Mouse (Mus musculus): ENCODE results near the gene Hyls1. TPM values are rescaled to one million over a fixed set of nuclear protein-coding genes. Genes with fewer than 3 reads are reported as not detected.
"Not testable (repeated sequence)": the region's sequence is repeated elsewhere in the genome, so short reads cannot be mapped to it uniquely, and the experiment has no call there.

Gene Hyls1
- 30.2 and 32.3 TPM in 2 replicates for polyA plus RNA-seq (2014; fragmentation: Nextera tagmentation; extraction: Ambion mirVana)

DNA sequence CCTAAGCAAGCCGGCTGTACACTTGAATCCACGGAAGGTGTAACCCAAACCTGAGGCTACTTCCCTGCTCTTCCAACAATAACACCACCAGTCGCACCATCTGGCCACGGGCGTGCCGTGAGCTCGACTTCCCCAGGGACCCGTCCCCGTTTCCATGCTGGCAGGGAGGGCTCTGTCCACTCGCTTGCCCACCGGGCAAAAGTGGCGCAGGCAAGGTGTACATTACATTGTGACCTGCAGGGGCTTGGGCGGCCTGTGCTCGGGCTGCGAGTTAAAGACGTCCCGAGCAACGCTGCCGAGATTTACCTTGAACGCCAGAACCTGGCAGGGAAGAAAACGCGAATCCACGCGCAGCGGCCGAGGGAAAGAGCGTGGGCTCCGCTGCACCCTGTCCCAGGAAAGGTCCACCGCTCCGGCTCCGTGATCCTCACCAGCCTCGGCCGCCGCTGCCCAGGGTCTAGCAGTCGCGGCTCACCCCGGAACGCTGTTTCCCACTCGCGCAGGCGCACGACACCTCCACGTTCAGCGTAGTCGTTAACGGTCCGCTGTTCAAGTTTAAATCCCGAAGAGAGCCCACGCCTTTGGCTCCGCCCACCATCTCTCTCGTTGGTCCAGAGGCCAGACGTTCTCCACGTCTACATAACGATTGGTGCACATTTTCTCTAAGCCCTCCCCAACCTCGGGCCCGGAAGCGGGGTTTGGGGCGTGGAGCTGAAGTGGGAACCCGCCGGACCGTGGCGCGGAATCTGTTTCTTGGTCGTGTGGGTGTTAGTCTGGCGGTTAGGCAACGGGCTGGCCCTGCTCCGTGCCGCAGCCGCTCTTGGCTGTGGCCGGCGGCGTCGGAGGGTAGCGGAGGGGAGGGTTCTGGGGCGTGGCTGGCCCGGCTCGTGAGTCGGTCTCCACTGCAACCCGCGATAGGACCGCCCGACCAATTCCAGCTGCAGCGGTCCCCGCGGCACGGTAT is at the start of gene Hyls1, which contains the start of gene Pate2:
Hyls1 (minus strand) TSS at position 828 of the 964 bp plus-strand sequence.
Pate2 (plus strand) TSS at position 714 of the 964 bp plus-strand sequence.
- peak within 1 kb of the TSS; percentile 77 for H3K27ac ChIP-seq (replicated peaks; ENCODE audit: low read depth, low read length)
- peak within 1 kb of the TSS; percentile 75 for H3K4me3 ChIP-seq (ENCODE audit: low read depth, low read length)
- 0 out of 2 replicates have a peak, but pooled peaks cover 5% of the 10 kb centered on the region for H3K27me3 ChIP-seq (ENCODE audit: control insufficient read depth, insufficient read depth, low read length)
- DNase-seq (ENCODE audit: low spot score) (peak; percentile 99), ATAC-seq (replicated peaks; ENCODE audit: insufficient number of reproducible peaks, low FRiP score, low TSS enrichment, low read depth) (peak; percentile 94)
- peak within 1 kb of the TSS; percentile 77 for H3K4me2 ChIP-seq (ENCODE audit: low read depth, low read length)
- no peaks in the 10 kb centered on the region for H3K4me1 ChIP-seq (ENCODE audit: control insufficient read depth, insufficient read depth, low read length)
- peak within 1 kb of the TSS; percentile 85 for H3K9ac ChIP-seq (replicated peaks; ENCODE audit: low read length)
- WGBS, result under 1% methylated on average over 86 of the region's 86 CpGs
- no peaks in the 10 kb centered on the region for H3K9me3 ChIP-seq (replicated peaks; ENCODE audit: control insufficient read depth, low read length)
- H3K36me3 ChIP-seq (replicated peaks; ENCODE audit: control insufficient read depth, insufficient read depth, low read depth, low read length), result no peaks in the 10 kb centered on the region; the same call in none of the 2 replicates

DNA sequence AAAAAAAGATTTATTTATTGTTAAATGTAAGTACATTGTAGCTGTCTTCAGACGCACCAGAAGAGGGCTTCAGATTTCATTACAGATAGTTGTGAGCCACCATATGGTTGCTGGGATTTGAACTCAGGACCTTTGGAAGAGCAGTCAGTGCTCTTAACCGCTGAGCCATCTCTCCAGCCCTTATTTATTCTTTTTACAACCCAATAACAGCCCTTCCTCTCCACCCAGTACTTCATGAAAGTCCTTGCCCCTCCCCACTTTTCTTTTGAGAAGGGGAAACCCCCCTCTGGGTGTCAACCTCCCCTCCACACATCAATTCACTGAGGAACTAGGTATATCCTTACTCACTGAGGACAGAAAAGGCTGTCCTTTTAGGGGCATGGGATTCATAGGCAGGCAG is 46.6 kb upstream of the Hyls1 start:
- ATAC-seq (replicated peaks; ENCODE audit: insufficient number of reproducible peaks, low FRiP score, low TSS enrichment, low read depth); H3K9ac ChIP-seq (replicated peaks; ENCODE audit: low read length); DNase-seq (ENCODE audit: low spot score); H3K27me3 ChIP-seq (ENCODE audit: control insufficient read depth, insufficient read depth, low read length); H3K4me3 ChIP-seq (ENCODE audit: low read depth, low read length); H3K4me2 ChIP-seq (ENCODE audit: low read depth, low read length); H3K4me1 ChIP-seq (ENCODE audit: control insufficient read depth, insufficient read depth, low read length); H3K9me3 ChIP-seq (replicated peaks; ENCODE audit: control insufficient read depth, low read length); H3K27ac ChIP-seq (replicated peaks; ENCODE audit: low read depth, low read length); H3K36me3 ChIP-seq (replicated peaks; ENCODE audit: control insufficient read depth, insufficient read depth, low read depth, low read length): not testable (repeated sequence)
- WGBS, result 72% methylated on average over 2 of the region's 2 CpGs

DNA sequence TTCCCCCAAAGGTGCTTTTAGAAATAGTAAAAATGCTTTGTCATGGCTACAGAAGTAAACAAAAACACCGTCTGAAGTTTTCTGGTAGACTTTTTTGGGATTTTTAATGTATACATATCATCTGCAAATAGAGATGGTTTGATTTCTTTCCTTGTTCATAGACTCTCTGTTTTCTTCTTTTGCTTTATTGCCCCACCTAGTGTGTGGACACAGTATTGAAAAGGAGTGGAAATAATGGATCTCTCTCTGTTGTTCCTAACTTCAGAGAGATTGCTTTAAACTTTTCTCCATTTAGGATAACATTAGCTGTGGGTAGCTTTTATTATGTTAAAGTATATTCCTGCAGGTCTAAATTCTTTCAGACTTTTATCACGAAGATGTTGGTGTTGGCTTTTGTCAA is 43.8 kb upstream of the Hyls1 start:
- H3K9ac ChIP-seq (replicated peaks; ENCODE audit: low read length), result no peak overlapping the region
- DNase-seq (ENCODE audit: low spot score) (no peak), ATAC-seq (replicated peaks; ENCODE audit: insufficient number of reproducible peaks, low FRiP score, low TSS enrichment, low read depth) (no peak)
- H3K36me3 ChIP-seq (replicated peaks; ENCODE audit: control insufficient read depth, insufficient read depth, low read depth, low read length), result no peaks in the 10 kb centered on the region
- no peak overlapping the region for H3K4me3 ChIP-seq (ENCODE audit: low read depth, low read length)
- no peaks in the 10 kb centered on the region for H3K9me3 ChIP-seq (replicated peaks; ENCODE audit: control insufficient read depth, low read length)
- no peaks in the 10 kb centered on the region for H3K4me1 ChIP-seq (ENCODE audit: control insufficient read depth, insufficient read depth, low read length)
- 29% methylated on average over 2 of the region's 2 CpGs for WGBS
- H3K27ac ChIP-seq (replicated peaks; ENCODE audit: low read depth, low read length), result no peak overlapping the region
- no peak overlapping the region for H3K4me2 ChIP-seq (ENCODE audit: low read depth, low read length)
- H3K27me3 ChIP-seq (ENCODE audit: control insufficient read depth, insufficient read depth, low read length), result no peaks in the 10 kb centered on the region

DNA sequence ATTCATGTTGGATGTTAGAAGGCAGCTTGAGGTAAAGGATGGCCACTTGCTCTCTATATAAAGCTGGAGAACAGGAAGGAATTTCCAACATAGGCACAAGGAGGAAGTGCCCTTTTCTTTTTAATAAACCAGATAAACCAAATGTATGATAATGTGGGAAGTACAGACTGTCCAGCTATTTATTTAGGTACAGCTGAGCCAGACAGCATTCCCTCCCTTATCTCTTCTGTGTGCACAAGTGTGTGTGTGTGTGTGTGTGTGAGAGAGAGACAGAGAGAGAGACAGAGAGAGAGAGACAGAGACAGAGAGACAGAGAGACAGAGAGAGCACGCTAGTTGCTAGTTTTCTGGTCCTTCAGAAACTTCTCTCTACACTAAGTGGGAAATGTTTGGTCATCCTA is 41.6 kb upstream of the Hyls1 start, which contains the start of gene Pate4:
Pate4 (minus strand) TSS at position 101 of the 400 bp plus-strand sequence.
- Histone ChIP-seq H3K27ac (replicated peaks; ENCODE audit: low read depth, low read length) (no peak within 1 kb of the TSS), H3K4me2 (ENCODE audit: low read depth, low read length) (no peak within 1 kb of the TSS), H3K36me3 (replicated peaks; ENCODE audit: control insufficient read depth, insufficient read depth, low read depth, low read length) (no peaks in the 10 kb centered on the region), H3K27me3 (ENCODE audit: control insufficient read depth, insufficient read depth, low read length) (no peaks in the 10 kb centered on the region), H3K9ac (replicated peaks; ENCODE audit: low read length) (no peak within 1 kb of the TSS), H3K9me3 (replicated peaks; ENCODE audit: control insufficient read depth, low read length) (no peaks in the 10 kb centered on the region), H3K4me1 (ENCODE audit: control insufficient read depth, insufficient read depth, low read length) (no peaks in the 10 kb centered on the region), H3K4me3 (ENCODE audit: low read depth, low read length) (no peak within 1 kb of the TSS)
- WGBS, result 71% methylated on average over 1 of the region's 1 CpGs
- DNase-seq (ENCODE audit: low spot score) (no peak), ATAC-seq (replicated peaks; ENCODE audit: insufficient number of reproducible peaks, low FRiP score, low TSS enrichment, low read depth) (no peak)

DNA sequence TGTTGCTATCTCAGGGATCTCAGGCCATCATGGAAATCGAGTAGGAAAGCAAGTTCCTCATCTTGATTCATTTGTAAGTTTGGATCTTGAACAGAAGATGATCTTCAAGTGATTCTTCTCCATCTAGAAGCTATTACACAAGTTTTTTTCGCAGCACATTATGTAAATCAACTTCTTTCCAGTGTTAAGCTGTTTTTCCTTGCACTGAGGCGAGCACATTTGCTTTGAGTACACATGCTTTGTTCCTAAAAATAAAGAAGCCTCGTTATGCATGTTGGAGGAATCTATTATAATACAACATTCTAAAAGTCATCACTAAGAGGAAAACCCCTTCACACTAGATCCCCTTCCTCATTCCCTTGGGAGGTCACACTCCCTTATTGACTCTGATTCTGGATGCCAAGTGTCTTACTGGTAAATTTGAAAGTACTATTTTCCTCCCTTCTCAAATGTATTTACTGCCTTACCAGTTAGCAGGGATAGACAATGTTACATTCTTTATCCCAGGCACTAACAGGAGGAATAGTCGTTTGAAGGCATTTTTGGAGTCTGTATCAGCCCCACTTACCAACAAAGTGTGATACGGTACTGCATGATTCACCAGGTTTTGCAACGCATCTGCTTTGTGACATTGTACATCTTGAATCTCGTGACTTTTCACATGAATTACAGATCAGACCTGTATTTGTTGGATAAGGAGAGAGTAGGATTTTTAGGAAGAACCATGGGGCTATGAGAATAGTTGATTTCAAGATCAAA is 37.6 kb upstream of the Hyls1 start:
- Histone ChIP-seq H3K9me3 (replicated peaks; ENCODE audit: control insufficient read depth, low read length) (no peaks in the 10 kb centered on the region), H3K4me2 (ENCODE audit: low read depth, low read length) (no peak overlapping the region), H3K4me3 (ENCODE audit: low read depth, low read length) (no peak overlapping the region), H3K27ac (replicated peaks; ENCODE audit: low read depth, low read length) (no peak overlapping the region), H3K27me3 (ENCODE audit: control insufficient read depth, insufficient read depth, low read length) (no peaks in the 10 kb centered on the region), H3K4me1 (ENCODE audit: control insufficient read depth, insufficient read depth, low read length) (no peaks in the 10 kb centered on the region), H3K36me3 (replicated peaks; ENCODE audit: control insufficient read depth, insufficient read depth, low read depth, low read length) (no peaks in the 10 kb centered on the region), H3K9ac (replicated peaks; ENCODE audit: low read length) (no peak overlapping the region)
- no peak for DNase-seq (ENCODE audit: low spot score)
- no peak for ATAC-seq (replicated peaks; ENCODE audit: insufficient number of reproducible peaks, low FRiP score, low TSS enrichment, low read depth)
- WGBS, result 69% methylated on average over 8 of the region's 8 CpGs

DNA sequence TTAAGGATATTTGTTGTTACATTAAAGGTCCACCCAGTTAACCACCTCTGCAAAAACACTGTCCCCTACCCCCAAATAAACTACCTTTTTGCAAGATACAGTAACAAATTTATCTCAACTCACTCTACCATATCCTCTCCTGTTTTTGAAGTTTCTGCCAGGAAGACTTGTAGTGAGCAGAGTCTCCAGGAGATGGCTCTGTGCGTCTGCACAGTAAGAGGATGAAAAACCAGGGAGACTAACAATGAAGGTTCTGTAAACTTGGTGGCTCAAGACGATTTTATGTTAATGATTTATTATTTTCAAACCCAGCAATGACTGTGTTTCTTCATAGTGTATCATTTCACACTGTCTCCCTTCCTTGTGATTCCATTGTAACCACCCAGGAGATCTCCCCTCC is 22.7 kb upstream of the Hyls1 start:
- Histone ChIP-seq H3K4me3 (ENCODE audit: low read depth, low read length) (no peak overlapping the region), H3K4me2 (ENCODE audit: low read depth, low read length) (no peak overlapping the region), H3K9me3 (replicated peaks; ENCODE audit: control insufficient read depth, low read length) (no peaks in the 10 kb centered on the region), H3K4me1 (ENCODE audit: control insufficient read depth, insufficient read depth, low read length) (no peaks in the 10 kb centered on the region), H3K27ac (replicated peaks; ENCODE audit: low read depth, low read length) (no peak overlapping the region), H3K27me3 (ENCODE audit: control insufficient read depth, insufficient read depth, low read length) (no peaks in the 10 kb centered on the region), H3K9ac (replicated peaks; ENCODE audit: low read length) (no peak overlapping the region), H3K36me3 (replicated peaks; ENCODE audit: control insufficient read depth, insufficient read depth, low read depth, low read length) (no peaks in the 10 kb centered on the region)
- no peak for ATAC-seq (replicated peaks; ENCODE audit: insufficient number of reproducible peaks, low FRiP score, low TSS enrichment, low read depth)
- peak; percentile 30 for DNase-seq (ENCODE audit: low spot score)
- 14% methylated on average over 2 of the region's 2 CpGs for WGBS

DNA sequence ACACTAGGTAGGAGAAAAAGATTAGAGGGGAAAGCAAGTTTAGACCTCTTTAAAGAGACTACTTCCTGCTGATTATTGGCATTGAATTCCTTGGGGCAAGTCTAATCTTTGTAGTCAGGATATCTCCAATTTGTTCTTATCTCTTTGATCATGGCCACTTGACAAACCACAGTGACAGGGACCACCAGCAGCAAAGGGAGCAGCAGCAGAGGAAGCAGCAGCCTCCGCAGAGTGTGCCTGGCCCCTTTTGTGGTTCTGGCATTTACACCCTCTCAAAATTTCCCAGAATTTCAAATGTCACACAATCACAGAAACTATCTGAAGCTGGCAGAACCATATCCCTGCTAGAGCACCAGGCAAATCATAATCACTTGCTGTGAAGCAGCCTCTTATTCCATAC is 17.5 kb upstream of the Hyls1 start:
- no peak overlapping the region for H3K27ac ChIP-seq (replicated peaks; ENCODE audit: low read depth, low read length)
- H3K4me2 ChIP-seq (ENCODE audit: low read depth, low read length), result no peak overlapping the region
- H3K36me3 ChIP-seq (replicated peaks; ENCODE audit: control insufficient read depth, insufficient read depth, low read depth, low read length), result no peaks in the 10 kb centered on the region
- no peaks in the 10 kb centered on the region for H3K4me1 ChIP-seq (ENCODE audit: control insufficient read depth, insufficient read depth, low read length)
- DNase-seq (ENCODE audit: low spot score), result no peak
- no peaks in the 10 kb centered on the region for H3K27me3 ChIP-seq (ENCODE audit: control insufficient read depth, insufficient read depth, low read length)
- ATAC-seq (replicated peaks; ENCODE audit: insufficient number of reproducible peaks, low FRiP score, low TSS enrichment, low read depth), result no peak
- H3K9me3 ChIP-seq (replicated peaks; ENCODE audit: control insufficient read depth, low read length), result no peaks in the 10 kb centered on the region
- H3K9ac ChIP-seq (replicated peaks; ENCODE audit: low read length), result no peak overlapping the region
- H3K4me3 ChIP-seq (ENCODE audit: low read depth, low read length), result no peak overlapping the region
- WGBS, result 56% methylated on average over 1 of the region's 1 CpGs
